Mouse (Mus musculus): ENCODE measurements around the gene Nt5c3. TPM values are rescaled to one million over a fixed set of nuclear protein-coding genes. Genes with fewer than 3 reads are reported as not detected.

The Nt5c3 gene
- total RNA-seq (2023) = 54.8 TPM

GRCm38 (mm10) chr6:56923726-56924707, at the start of gene Nt5c3, which contains the start of gene Vmn1r4:
TSS of gene Nt5c3 (minus strand) at chr6:56923932.
TSS of gene Vmn1r4 (plus strand) at chr6:56924015.

GRCm38 (mm10) chr6:56969973-56970372, 46.2 kb upstream of the Nt5c3 start, which contains the start of gene Vmn1r5:
TSS of gene Vmn1r5 (plus strand) at chr6:56970273.

Other genes starting within 250 kb of the Nt5c3 start
- gene Lsm5, start 219.2 kb downstream of the Nt5c3 start, total RNA-seq (2023) = 31.0 TPM
- gene Avl9, start 209.0 kb downstream of the Nt5c3 start, total RNA-seq (2023) = 156 TPM
- 135 TPM for gene Kbtbd2, start 126.1 kb downstream of the Nt5c3 start, total RNA-seq (2023)
- gene Fkbp9, start 91.9 kb downstream of the Nt5c3 start, total RNA-seq (2023) = not detected
- gene Vmn1r4, start 83 bp upstream of the Nt5c3 start, total RNA-seq (2023) = not detected
- not detected for gene Vmn1r5, start 46.3 kb upstream of the Nt5c3 start, total RNA-seq (2023)
- gene Vmn1r6, start 73.3 kb upstream of the Nt5c3 start, total RNA-seq (2023) = not detected
- not detected for gene Vmn1r7, start 101.4 kb upstream of the Nt5c3 start, total RNA-seq (2023)
- gene Vmn1r8, start 108.4 kb upstream of the Nt5c3 start, total RNA-seq (2023) = not detected
- gene Vmn1r9, start 142.9 kb upstream of the Nt5c3 start, total RNA-seq (2023) = not detected
- gene Vmn1r10, start 185.5 kb upstream of the Nt5c3 start, total RNA-seq (2023) = not detected
- gene Vmn1r11, start 209.5 kb upstream of the Nt5c3 start, total RNA-seq (2023) = not detected
- not detected for gene Vmn1r12, start 233.0 kb upstream of the Nt5c3 start, total RNA-seq (2023)

Data from CD4-positive naive resting alpha-beta T cell, adult 76 days (primary cell).